Mouse (Mus musculus): Measurements from ENCODE around the gene Map1a.

DNA sequence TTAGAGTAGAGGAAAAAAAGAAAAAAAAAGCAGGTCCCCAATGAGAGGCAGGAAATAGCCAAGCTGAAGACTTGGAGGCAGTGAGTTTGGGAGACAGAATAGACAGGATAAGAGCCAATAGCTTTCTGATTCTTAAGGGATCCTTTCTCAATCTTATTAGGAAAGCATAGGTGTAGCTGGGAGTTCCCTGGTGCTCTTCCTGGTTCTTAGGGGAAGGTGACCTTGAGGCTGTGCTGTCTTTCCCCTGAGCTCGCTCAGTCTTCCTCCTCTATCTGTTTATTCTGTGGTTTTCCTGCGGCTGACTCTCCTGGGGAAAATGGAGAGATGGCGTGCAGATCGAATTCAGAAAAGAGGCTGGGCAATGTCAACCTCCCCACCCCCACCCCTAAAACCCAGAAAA is 68.6 kb downstream of the Map1a start:
- TF ChIP-seq POLR2A (IDR thresholded peaks at IDR 0.05; ENCODE audit: extremely low read depth, insufficient read depth, low read length) (no peak), CTCF (IDR thresholded peaks at IDR 0.05; ENCODE audit: extremely low read depth, insufficient read depth, low read length) (no peak)
